Mouse (Mus musculus): ENCODE measurements around the gene Cinp. TPM values are rescaled to one million over a fixed set of nuclear protein-coding genes. Genes with fewer than 3 reads are reported as not detected.

The Cinp gene
- polyA plus RNA-seq, 1 experiment, result not detected

- no peak overlapping the region for H3K27ac ChIP-seq (ENCODE audit: insufficient read depth, low read depth, low read length)
- WGBS, result 88% methylated on average over 10 of the region's 11 CpGs
- TF ChIP-seq POLR2A (IDR thresholded peaks at IDR 0.05; ENCODE audit: insufficient read depth, low read depth, low read length) (no peak), CTCF (IDR thresholded peaks at IDR 0.05; ENCODE audit: insufficient read depth, low read depth, low read length) (no peak)
- H3K4me1 ChIP-seq (ENCODE audit: control insufficient read depth, insufficient read depth, low read length), result no peaks in the 10 kb centered on the region
- H3K4me3 ChIP-seq (ENCODE audit: insufficient read depth, low read depth, low read length), result no peak overlapping the region
These were observed 58.5 kb downstream of the Cinp start for GRCm38 (mm10) chr12:110830293-110831024.

- WGBS, result 96% methylated on average over 4 of the region's 4 CpGs
- H3K27ac ChIP-seq (ENCODE audit: insufficient read depth, low read depth, low read length), result no peak overlapping the region
These were observed 60.0 kb downstream of the Cinp start for GRCm38 (mm10) chr12:110828908-110829307.

More at GRCm38 (mm10) chr12:110828908-110829307, 60.0 kb downstream of the Cinp start:
- Histone ChIP-seq H3K4me3 (ENCODE audit: insufficient read depth, low read depth, low read length) (no peak overlapping the region), H3K4me1 (ENCODE audit: control insufficient read depth, insufficient read depth, low read length) (no peaks in the 10 kb centered on the region)
- TF ChIP-seq CTCF (IDR thresholded peaks at IDR 0.05; ENCODE audit: insufficient read depth, low read depth, low read length) (no peak), POLR2A (IDR thresholded peaks at IDR 0.05; ENCODE audit: insufficient read depth, low read depth, low read length) (no peak)

Other genes starting within 250 kb of the Cinp start
- gene 1700001K19Rik, start 206.5 kb downstream of the Cinp start, polyA plus RNA-seq (2012; ENCODE audit: insufficient read depth, insufficient read length, low replicate concordance, missing spikeins), result not detected in 2 replicates
- 553 and 836 TPM in 2 replicates for gene Hsp90aa1, start 186.4 kb downstream of the Cinp start, polyA plus RNA-seq (2012; ENCODE audit: insufficient read depth, insufficient read length, low replicate concordance, missing spikeins)
- not detected in 2 replicates for gene Wdr20, start 151.2 kb downstream of the Cinp start, polyA plus RNA-seq (2012; ENCODE audit: insufficient read depth, insufficient read length, low replicate concordance, missing spikeins)
- not detected in 2 replicates for gene Mok, start 48.2 kb downstream of the Cinp start, polyA plus RNA-seq (2012; ENCODE audit: insufficient read depth, insufficient read length, low replicate concordance, missing spikeins)
- not detected in 2 replicates for gene Zfp839, start 38.9 kb downstream of the Cinp start, polyA plus RNA-seq (2012; ENCODE audit: insufficient read depth, insufficient read length, low replicate concordance, missing spikeins)
- not detected in 2 replicates for gene Tecpr2, start 119 bp upstream of the Cinp start, polyA plus RNA-seq (2012; ENCODE audit: insufficient read depth, insufficient read length, low replicate concordance, missing spikeins)
- gene Ankrd9, start 89.9 kb upstream of the Cinp start, polyA plus RNA-seq (2012; ENCODE audit: insufficient read depth, insufficient read length, low replicate concordance, missing spikeins), result not detected in 2 replicates
- gene Rcor1, start 150.2 kb upstream of the Cinp start, polyA plus RNA-seq (2012; ENCODE audit: insufficient read depth, insufficient read length, low replicate concordance, missing spikeins), result not detected in 2 replicates